Mouse (Mus musculus): ENCODE measurements around the gene Slc38a1. TPM values are rescaled to one million over a fixed set of nuclear protein-coding genes. Genes with fewer than 3 reads are reported as not detected.

Gene Slc38a1
- total RNA-seq, 1 experiment from 2014 or later, result 28.1 TPM

DNA sequence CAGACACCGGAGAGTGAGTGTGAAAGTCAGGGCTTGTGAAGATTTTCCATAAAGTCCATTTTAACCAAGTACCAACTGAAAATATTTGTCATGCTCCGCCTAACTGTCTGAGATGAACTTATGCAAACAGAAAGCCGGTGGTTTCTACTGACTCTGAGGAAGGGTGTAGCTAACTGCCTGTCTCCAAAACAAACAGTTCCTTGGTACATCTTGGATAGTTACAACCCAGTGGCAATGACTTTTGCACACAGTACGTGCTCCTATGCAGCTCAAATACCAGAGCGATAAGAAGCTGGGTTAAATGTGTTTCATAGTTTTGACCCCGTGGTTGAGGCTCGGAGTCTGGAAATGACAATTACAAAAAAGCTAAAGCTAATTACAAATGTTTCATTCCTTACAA is 34.0 kb downstream of the Slc38a1 start:
- no peak for DNase-seq

DNA sequence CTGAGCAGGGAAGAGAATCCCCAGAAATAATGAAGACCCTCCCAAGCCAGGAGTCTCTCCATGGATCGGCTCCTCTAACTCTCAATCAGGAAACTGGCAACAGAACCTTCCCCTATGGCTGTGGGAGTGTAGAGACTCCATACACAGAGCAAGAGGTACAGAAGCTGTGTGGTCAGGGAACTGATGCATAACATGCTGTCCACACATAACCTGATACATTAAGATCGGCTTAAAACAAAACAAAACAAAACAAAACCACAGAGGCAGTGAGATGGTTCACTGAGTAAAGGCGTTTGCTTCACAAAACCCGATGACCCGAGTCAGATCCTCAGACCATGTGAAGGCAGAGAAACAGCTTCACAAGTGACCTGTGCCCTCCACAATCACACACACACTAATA is 35.3 kb downstream of the Slc38a1 start:
- DNase-seq, result no peak

DNA sequence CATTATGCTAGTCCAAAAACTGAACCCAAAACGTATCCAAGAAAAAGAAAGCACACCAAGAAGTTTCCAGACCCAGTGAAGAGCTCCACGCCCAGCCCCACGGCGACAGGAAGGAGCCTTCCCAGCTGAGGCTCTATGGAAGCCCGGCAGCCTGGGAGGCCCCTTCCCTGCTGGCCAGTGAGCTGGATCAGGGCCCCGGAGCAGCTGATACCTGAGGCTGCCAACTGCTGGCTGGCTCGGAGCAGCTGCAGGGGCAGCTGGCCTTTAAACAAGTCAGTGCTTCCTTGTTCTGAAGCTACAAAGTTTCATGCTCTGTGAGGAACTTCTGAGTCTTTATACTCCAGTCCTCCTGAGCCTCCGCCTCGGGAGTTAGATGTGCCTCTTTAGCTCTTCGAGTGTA is 38.4 kb downstream of the Slc38a1 start:
- no peak for DNase-seq

DNA sequence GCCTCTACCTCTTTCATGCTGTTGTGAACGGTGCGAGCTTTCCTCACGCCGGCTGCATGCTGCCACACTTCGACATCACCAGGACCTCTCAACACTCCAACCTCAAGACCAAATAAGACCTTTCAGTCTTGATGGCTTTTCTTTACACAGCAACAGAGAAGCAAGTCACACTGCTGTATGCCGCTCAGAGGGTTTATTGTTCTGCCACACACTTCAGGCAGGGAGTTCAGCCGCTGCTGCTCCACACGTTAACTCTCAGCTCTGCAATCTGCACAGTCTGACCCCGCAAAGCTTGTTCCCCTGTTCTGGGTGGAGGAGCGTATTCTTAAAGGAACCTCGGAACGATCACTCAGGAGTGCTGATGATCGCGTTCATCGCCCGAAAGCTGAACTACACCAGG is 40.7 kb downstream of the Slc38a1 start:
- DNase-seq, result no peak

DNA sequence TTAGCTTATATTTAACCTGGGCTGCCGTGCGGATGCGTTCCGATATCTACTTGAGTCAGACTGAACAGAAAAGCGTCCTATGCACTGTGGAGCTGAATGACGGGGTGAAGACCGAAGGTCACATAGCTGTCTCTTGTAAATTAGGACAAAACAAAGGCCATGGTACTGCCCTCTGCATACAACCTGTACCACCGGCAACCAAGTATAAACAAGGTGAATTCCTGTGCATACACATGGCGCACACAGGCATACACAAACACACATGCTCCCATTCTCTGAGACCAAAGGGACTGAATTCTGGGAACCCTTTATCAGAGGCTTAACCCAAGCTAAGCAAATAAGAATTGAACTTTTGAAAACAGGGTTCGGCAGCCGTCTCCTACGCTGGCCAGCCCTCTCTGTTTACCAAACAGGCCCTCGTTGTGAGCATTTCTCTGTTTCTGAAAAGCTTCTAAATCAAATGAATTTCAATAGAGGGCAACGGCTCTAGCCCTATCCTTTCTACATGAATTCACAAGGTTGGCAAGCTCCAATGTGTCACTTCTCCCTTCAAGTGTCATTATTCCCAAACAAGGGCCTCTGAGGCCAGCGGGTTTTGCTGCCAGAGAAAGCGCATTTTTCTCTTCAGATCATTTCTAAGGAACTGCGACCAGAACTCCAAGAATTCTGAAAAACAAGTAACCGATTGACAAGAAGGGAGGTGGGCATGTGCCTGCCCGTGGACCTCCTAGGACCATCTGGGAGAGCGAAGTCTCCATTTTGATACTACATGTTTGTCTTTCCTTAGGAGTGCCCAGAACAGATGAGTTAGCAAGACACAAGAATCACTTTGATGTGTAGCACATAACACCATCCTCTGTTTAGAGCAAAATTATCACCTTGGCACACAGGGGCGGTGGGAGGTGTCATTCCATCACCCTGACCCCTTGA is 42.6 kb downstream of the Slc38a1 start:
- DNase-seq, result no peak

DNA sequence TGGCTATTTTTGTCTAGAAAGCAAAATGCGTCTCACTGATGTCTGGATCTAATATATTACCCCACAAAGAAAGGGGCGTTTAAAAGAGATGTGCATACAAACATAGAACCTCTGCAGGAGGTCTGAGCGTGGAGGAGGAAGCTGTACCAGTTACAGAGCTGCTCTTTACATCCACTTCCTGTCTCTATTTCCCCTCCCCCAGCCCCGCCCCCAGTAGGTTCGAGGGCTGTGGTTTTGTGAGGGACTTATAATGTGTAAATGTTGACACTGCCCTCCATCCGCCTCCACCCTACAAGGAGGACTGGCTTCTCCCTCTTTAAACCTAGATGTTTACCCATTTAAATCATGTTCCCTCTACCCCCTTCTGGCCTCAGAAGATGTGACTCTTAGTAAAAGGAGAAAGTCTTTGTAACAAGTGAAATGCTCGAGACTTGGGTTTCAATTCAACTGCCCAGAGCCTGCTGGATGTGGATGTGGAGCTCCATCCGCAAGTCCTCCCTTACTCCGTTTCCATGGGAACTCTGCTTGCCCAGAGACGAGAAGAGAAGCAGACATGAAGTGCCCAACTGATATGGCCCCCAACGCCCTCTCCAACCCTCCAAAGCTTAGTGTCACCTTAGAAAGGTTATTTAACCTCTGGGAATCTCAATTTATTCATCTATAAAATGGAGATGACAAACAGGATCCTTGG is 43.7 kb downstream of the Slc38a1 start:
- DNase-seq, result no peak

DNA sequence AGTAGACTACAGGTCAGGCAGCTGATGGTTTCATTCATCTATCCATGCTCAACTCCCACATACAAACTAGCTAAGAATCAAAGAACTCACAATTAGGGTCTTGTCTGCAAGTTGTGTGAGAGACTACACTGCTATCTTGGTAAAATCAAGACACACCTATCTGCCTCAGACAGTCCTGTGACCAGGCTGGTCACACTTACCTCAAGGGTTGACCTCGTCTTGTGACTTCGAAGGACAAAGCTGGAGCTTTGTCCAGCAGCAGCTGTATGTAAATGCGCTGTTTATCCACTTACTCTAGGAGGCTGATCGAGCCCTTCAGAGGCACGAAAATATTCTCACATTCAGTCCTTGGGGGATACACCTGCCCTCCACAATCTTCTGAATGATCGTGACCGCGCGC is 45.6 kb downstream of the Slc38a1 start:
- DNase-seq, result no peak

DNA sequence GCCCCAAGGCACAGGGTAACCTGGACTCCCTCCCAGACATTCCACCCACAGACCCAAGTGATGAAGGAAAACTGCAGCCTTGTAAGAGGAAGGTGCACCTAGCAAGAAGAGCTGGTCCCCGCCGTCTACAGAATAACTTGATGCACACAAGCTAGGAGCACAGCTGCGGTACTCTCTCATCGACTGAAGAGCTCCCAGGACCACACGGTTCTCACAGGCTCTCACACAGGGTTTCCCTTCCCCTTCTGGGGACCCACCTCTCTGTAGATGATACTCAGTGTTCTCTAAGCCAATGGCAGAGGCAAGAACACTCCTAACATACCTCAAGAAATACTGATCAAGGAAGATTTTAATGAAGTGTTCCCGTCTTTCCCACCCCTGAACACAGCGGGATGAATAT is 48.4 kb downstream of the Slc38a1 start:
- no peak for DNase-seq

DNA sequence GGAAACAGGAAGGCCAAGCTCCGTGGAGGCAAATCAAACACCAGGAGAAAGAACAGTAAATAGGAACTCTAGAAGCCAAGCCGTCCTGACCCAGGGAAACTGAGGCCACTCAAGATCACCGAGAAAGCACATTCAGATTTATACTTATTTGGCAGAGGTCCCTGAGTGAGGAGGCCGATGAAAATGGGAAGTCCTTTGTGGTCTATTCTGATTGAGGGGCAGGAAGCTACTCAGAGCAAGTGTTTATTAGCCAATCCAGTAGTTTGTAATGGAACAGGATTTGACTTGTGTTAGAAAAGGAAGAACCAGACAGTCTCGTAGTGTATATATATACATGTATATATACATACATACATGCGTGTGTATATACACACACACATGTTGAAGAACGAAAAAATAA is 48.8 kb downstream of the Slc38a1 start:
- no peak for DNase-seq

DNA sequence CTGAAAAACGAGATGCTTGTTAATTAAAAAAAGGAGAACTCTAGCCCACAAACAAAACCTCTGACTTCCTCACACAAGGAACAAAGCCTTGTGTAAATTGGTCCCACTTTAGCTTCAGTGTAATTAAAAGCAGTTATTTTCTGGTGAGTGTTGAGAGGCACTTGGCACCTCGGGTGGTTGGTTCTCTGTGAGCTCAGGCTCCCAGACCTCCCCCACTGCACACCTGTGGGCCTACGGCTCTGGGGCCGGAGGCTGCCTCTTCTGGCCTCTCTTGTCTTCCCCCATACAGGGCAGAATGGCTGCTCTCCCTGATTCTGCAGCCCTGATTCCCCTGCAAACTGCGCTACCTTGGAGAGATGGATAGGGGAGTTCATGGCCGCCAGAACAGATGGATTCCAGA is 49.3 kb downstream of the Slc38a1 start:
- DNase-seq, result no peak

DNA sequence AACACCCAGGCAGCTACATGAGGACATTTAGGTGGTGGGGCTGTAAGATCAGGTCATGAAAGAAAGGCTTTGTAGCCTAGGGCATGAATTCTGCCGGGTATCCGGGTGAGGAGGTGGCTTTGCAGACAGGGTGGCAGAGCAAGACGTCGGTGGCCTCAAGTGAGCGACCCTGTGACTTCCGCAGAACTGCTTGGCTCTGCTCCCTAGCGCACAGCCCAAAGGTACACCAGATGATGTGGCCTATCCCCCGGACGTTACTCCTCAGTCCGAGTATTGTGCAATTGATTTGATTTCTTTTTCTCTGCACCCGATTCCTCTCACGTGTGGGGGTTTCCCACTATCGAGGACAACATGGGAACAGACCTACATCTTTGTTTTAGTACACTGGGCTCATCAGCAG is 49.7 kb downstream of the Slc38a1 start:
- no peak for DNase-seq

DNA sequence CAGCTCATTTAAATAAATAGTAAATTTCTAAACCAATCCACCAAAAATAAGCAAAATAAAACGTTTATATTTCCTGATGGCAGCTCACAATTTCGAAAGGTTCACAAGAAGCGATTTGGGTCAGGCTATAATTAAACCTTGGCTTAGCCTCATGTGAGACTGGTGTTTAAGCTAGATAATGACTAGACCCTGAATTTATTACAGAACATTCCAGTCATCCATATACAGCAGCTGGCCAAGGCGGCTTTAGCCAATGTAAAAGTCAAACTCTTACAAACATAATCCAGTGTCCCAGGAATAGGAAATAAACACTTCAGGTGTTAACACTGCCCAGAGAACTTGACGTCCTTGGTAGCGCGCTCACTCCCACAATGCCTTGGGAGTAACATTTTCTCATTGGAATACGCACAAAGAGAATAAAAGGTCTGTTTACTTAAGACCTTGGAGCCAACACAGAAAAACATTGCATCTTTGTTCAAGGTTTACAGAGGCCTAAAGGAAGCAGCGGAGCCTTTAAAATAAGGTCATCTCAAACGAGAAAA is 50.8 kb downstream of the Slc38a1 start:
- no peak for DNase-seq

DNA sequence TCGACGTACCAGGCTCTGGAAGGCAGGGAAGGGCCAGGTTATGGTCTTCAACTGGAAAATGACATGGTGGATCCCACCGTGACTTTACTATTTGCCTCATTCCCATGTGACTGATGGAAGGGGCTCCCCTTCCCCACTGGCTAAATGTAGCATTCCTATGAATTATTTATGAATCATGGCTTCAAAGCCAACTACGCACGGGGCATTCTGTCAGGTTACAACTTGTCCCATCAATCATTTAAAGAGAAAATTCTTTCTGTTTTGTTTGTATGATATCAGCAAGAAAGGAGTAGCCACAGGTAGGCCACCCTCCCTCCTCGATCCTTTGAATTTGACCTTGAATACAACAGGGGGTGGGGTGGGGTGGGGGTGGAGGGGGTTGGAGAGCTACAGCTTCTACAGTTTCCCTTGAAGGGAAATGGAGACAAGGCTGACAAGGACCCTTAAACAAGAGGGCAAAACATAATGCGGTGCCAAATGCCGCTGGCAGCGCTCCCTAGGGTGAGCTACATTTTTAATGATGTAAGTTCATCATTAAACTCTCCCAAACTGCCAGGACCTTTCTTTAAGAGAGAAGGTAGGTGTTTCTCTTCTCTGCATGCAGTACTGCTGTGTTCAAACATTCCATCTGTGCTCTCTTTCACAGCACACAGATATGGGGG is 53.6 kb downstream of the Slc38a1 start:
- DNase-seq, result no peak

DNA sequence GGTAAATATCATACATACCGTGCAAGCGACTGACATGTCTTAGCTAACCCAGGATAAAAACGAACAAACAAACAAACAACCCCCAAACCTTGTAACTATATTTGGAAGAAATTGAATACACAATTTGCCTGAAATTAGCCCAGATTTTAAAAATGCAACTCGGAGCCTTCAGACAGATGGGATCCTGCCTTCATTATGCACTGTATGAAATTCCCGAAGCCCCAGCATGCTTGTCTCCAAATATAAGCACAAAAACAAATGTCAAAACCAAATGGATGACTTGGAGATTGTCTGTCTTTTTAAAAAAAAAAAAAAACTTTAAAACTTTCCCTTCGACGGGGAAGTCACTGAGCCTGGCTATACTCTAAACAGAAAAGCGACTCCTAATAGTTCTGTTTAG is 54.7 kb downstream of the Slc38a1 start:
- DNase-seq, result no peak

DNA sequence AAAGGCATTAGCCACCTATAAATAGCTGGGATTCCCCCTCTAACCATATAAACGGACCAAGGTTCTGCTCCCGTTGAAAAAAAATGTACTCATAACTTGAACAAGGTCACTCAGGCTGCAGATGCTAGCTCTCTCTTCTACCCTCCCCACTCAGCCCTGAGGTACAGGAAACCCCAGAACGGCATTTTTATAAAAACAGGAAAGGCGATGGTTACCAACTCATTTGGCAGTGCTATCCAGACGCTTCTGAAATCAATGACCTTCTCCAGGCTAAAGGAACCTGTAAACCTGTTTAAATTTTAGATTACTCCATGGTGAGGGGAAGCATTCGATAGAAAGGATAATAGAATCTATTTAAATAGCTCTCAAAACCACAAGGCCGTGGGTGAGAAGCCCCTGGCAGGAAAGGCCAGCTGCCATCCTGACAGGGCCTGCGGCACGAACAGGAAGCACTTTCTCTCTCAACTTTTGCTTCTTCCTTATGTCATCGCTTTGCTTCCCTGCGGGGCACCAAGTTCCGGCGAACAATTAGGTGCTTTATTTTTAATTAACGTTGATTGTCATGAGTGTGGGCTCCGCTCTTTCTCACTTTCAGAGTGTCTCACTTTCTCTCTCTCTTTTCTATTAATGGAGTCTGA is 59.2 kb downstream of the Slc38a1 start:
- DNase-seq, result no peak

DNA sequence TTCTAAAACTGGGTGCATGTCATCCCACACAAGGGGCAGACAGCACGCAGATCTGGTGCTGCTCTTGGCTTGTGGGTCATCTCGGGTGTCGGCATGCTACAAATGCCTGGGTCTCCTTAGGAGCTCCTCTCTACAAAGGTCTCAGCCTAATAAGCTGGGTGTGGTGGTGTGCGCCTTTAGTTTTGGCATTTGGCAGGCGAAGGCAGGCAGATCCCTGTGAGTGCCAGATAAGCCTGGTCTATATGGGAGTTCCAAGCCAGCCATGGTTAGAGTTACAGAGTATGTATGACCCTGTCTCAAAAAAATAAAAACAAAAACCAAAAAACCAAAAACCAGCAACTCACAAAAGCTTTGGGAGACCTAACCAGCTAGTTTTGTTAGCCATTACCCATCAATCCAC is 65.7 kb downstream of the Slc38a1 start:
- DNase-seq, result no peak

DNA sequence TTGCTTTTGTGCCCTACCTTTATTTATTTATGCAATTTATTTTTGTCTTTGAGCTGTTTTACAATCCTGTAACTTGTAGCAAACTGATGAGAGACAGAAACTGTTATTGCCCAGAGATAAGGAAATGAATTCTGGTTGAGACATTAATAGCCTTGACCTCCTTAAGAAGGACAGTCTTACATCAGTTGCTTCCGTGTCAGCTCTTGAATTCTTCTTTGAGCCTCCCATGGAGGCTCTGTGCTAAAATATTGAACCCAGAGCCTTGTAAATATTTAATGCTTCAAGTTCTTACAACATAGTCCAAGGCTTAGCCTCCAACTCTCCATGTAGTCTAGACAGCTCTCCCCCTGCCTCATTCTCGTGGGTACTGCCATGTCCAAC is 73.7 kb downstream of the Slc38a1 start:
- no peak for DNase-seq

DNA sequence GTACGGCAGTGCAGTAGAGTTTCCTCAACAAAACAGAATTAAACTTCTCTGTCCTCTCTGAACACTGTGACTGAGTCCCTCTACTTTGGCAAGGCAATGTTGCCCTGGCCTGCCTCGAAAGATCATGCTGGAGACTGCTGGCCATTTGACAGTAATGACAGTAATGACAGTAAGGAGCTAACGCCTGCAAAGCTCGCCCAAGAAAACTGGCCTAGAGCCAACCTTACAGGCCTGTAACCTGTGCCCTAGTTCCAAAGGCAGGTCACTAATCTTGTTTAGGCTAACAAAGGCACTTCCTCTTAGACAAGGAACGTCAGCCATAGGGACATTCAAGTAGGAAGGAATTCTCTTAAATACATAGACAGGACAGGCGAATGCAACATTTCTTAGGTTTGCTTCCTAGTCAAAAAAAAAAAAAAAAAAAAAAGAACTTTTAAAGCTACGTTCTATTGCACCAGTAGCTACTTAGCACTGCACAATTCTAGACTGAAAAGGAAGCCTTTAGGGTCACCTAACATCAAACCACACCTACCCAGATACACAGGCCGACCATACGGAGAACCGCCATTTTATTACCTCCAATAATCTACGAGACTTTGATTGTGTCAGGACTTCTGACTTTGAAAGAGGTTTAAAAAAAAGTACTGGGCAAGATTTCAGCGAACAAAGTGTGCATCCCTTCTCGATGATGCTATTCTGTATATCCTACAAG is 74.3 kb downstream of the Slc38a1 start:
- peak; percentile 25 for DNase-seq

DNA sequence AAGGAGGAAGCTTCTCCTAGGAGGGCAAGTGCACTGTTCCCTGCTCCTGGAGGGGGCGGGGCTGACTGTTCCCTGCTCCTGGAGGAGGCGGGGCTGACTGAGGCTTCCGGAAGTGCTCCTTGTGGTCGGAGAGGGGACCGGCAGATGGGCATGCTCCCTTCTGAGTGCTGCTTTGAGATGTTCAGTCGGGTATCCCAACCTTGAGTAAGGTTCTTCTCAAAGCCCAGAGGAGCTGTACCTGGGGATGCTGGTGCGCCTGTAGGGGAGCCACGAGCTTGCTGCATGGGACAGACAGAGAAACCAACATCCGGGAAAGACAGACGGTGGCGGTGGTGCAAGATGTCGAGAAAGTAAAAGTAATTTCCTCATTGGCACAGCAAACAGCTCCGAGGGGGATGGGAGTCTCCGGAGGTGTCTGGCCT is 75.9 kb downstream of the Slc38a1 start:
- peak; percentile 48 for DNase-seq

DNA sequence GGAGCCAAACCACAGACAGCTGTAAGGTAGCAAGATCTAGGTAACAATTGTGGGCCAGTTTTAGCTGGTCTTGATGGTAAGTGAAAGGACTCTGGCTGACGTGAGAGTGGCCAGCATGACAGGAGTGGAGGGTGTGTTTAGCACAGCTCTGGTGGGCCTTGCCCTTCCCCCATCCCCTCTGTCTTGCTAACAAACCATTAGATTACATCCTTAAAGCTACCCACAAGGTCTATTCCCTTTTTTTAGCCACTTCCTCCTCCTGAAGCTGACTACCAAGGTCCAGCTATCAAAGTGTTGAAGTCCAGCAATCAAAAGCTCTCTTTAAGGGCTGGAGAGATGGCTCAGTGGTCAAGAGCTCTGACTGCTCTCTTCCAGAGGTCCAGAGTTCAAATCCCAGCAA is 78.9 kb downstream of the Slc38a1 start:
- DNase-seq, result no peak

DNA sequence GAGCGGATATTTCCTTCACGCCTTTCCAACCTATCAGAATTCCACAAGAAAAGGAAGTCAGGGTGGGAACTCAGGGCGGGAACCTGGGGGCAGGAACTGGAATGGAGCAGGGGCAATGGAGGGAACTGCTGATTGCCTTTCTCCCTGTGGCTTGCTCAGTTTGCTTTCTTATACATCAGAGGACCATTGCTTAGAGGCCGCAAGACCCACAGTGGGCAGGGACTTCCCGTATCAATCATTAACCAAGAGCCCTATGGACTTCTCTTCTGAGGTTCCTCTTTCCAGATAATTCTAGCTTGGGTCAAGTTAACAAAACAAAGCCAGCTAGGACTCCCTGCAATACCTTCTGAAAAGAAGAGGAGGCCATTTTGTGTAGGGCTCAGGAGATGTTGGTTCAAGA is 80.2 kb downstream of the Slc38a1 start:
- no peak for DNase-seq
